ENCODE assay signal across 11 mouse cellular contexts in the genomic region with DNA sequence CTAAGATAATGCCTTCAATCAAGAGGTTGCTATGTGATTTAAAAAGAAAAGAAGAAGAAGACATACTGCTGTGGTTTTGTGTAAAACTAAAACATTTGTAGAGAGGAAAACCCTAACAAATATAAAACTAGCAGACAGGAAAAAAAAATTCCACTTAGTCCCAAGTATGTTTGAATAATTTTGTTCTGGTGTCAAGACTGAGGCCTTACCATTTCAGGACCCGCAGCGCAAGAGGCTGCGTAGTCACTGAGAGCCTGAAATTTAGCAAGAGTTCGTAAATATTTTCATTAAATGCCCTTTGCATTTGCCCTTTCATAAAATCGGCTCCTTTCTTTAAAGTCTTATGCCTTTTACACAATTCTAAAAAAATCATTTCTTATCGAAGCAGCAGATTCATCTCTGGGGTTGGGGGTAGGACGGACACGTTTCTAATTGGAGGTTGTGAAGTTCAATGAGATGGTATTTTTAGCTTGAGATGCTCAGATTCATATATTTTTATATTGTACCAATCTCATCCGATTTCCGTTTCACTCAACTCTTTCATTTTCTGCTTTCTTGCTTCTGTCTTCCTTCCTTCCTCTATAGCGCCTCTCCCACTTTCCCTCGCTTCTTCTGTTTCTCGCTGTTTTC.
DNase-seq lines count a peak whose midpoint lies in the region; ATAC-seq and TF ChIP-seq lines count a peak whose summit lies in the region.
"Had no signal": no experiment of that assay in that cellular context is flagged by ENCODE, and none has a peak within 500 bp of the region (broad histone marks: within the 10 kb centered on the region; RNA-seq: fewer than 3 reads in every experiment).

No protein-coding gene starts in this region.

- H3K36me3 ChIP-seq in heart, embryonic 14.5 days (ENCODE audit: control insufficient read depth, insufficient read depth, low read length), result no peaks in the 10 kb centered on the region
- H3K36me3 ChIP-seq in G1E (replicated peaks), result no peaks in the 10 kb centered on the region
- no peaks in the 10 kb centered on the region for H3K36me3 ChIP-seq in forebrain, embryonic 11.5 days (ENCODE audit: control insufficient read depth, insufficient read depth, low read length)
- peaks cover 3% of the 10 kb centered on the region; the same call in 1 of the 2 replicates for H3K36me3 ChIP-seq in midbrain, embryonic 10.5 days

- no peaks in the 10 kb centered on the region for H3K9me3 ChIP-seq in heart, embryonic 14.5 days (ENCODE audit: control insufficient read depth, low read length)
- H3K9me3 ChIP-seq in G1E (replicated peaks), result no peaks in the 10 kb centered on the region
- no peaks in the 10 kb centered on the region for H3K9me3 ChIP-seq in forebrain, embryonic 11.5 days (ENCODE audit: control insufficient read depth, low read length)
- H3K9me3 ChIP-seq in midbrain, embryonic 10.5 days (replicated peaks), result no peaks in the 10 kb centered on the region

- H3K27me3 ChIP-seq in heart, embryonic 14.5 days (ENCODE audit: control insufficient read depth, insufficient read depth, low read length), result peaks cover 94% of the 10 kb centered on the region
- H3K27me3 ChIP-seq in G1E (ENCODE audit: insufficient read depth, low read length), result peaks cover 17% of the 10 kb centered on the region
- H3K27me3 ChIP-seq in forebrain, embryonic 11.5 days (ENCODE audit: control insufficient read depth, insufficient read depth, low read length), result peaks cover 2% of the 10 kb centered on the region; the same call in 1 of the 2 replicates
- H3K27me3 ChIP-seq in midbrain, embryonic 10.5 days (ENCODE audit: low read depth, poor library complexity, severe bottlenecking), result peaks cover 87% of the 10 kb centered on the region

- no peak overlapping the region for H3K27ac ChIP-seq in heart, embryonic 14.5 days (replicated peaks in 1 of 2; ENCODE audit: control insufficient read depth in 1 of 2, insufficient read depth in 1 of 2, low read depth in 2 of 2, low read length in 2 of 2)
- H3K27ac ChIP-seq in forebrain, embryonic 11.5 days (ENCODE audit: low read depth, low read length), result peak overlapping the region; percentile 100
- peak overlapping the region; percentile 100 for H3K27ac ChIP-seq in midbrain, embryonic 10.5 days (replicated peaks)

- H3K4me3 ChIP-seq in heart, embryonic 14.5 days (ENCODE audit: control insufficient read depth in 1 of 2, insufficient read depth in 1 of 2, low read depth in 1 of 2, low read length in 2 of 2), result 0 out of 4 replicates have a peak overlapping the region, but pooled peaks of 1 of the 2 experiments have one; percentile 8
- 0 out of 2 replicates have a peak overlapping the region, but pooled peaks have one; percentile 71 for H3K4me3 ChIP-seq in G1E (ENCODE audit: low read depth, low read length)
- peak overlapping the region; percentile 85 for H3K4me3 ChIP-seq in forebrain, embryonic 11.5 days (ENCODE audit: low read depth, low read length)
- peak overlapping the region; percentile 85 for H3K4me3 ChIP-seq in midbrain, embryonic 10.5 days
- H3K4me3 ChIP-seq: erythroblast, embryonic 14.5 days had no signal

- no peak for TF ChIP-seq CTCF in G1E (IDR thresholded peaks at IDR 0.05; ENCODE audit: low read depth, low read length)

- ATAC-seq in heart, embryonic 14.5 days (ENCODE audit: insufficient number of reproducible peaks, insufficient read depth, low FRiP score, low read depth), result no peak
- no peak for ATAC-seq in G1E (ENCODE audit: extremely low read depth, insufficient number of reproducible peaks, low FRiP score, poor library complexity, severe bottlenecking)
- ATAC-seq in forebrain, embryonic 11.5 days (replicated peaks; ENCODE audit: low FRiP score), result no peak
- no peak for ATAC-seq in megakaryocyte-erythroid progenitor cell, adult 5-6 weeks (replicated peaks; ENCODE audit: low FRiP score, low TSS enrichment, poor library complexity, severe bottlenecking)

- peak overlapping the region; percentile 32; the same call in 1 of the 2 replicates for H3K4me2 ChIP-seq in heart, embryonic 14.5 days (ENCODE audit: low read length)
- H3K4me2 ChIP-seq in forebrain, embryonic 11.5 days (ENCODE audit: low read depth, low read length, severe bottlenecking), result peak overlapping the region; percentile 75

- 5% methylated on average over 13 of the region's 13 CpGs for WGBS in heart, embryonic 14.5 days
- 3% methylated on average over 13 of the region's 13 CpGs for WGBS in forebrain, embryonic 11.5 days
- 3% methylated on average over 13 of the region's 13 CpGs for WGBS in midbrain, embryonic 10.5 days

- H3K4me1 ChIP-seq in heart, embryonic 14.5 days (ENCODE audit: control insufficient read depth in 2 of 2, insufficient read depth in 2 of 2, low read length in 2 of 2), result peaks cover 1 to 13% of the 10 kb centered on the region in 2 experiments; a peak in 3 of 4 replicates
- peaks cover 15% of the 10 kb centered on the region for H3K4me1 ChIP-seq in G1E (ENCODE audit: insufficient read depth, low read depth, low read length)
- no peaks in the 10 kb centered on the region for H3K4me1 ChIP-seq in forebrain, embryonic 11.5 days (replicated peaks; ENCODE audit: control insufficient read depth, insufficient read depth, low read length)
- peaks cover 38% of the 10 kb centered on the region for H3K4me1 ChIP-seq in midbrain, embryonic 10.5 days

- DNase-seq in heart, adult 8-10 months (ENCODE audit: low spot score), result no peak
- no peak for DNase-seq in G1E (ENCODE audit: low spot score)
- DNase-seq in forebrain, embryonic 11.5 days (ENCODE audit: low spot score), result no peak
- no peak for DNase-seq in midbrain, embryonic 10.5 days (ENCODE audit: low spot score)
- DNase-seq in MN1 (ENCODE audit: low spot score), result no peak
- DNase-seq in gastrocnemius, adult 18-20 months (ENCODE audit: low spot score), result no peak
- DNase-seq: kidney, adult 11 months; liver had no signal

- H3K9ac ChIP-seq in heart, embryonic 14.5 days (ENCODE audit: low read length), result no peak overlapping the region
- peak overlapping the region; percentile 100 for H3K9ac ChIP-seq in forebrain, embryonic 11.5 days (ENCODE audit: low read length)

Comparison
In these comparisons a context has a peak if more than half of its experiments do, and no peak if none do; other contexts are left out.
1. H3K27ac ChIP-seq: peak in forebrain, embryonic 11.5 days (single experiment) and midbrain, embryonic 10.5 days (single experiment); none in heart, embryonic 14.5 days (0 of 2).